Mouse (Mus musculus) ES-Bruce4 (cell line): Measurements from ENCODE around the gene Vps50. TPM values are rescaled to one million over a fixed set of nuclear protein-coding genes. Genes with fewer than 3 reads are reported as not detected.
A peak's percentile ranks its signal among the peaks of the same experiment; 100 is the strongest.

Source experiments
- H3K27ac ChIP-seq: 2 replicates; pipeline ENCODE4 v1.5.1; 2012; ENCODE audit warnings: low read length, inconsistent platforms; ENCODE audit not compliant: insufficient read depth
- H3K27me3 ChIP-seq: 2 replicates; pipeline ENCODE4 v1.6.1; 2012; ENCODE audit warnings: mild to moderate bottlenecking, low read length, inconsistent platforms; ENCODE audit not compliant: control insufficient read depth, poor library complexity, insufficient read depth, severe bottlenecking
- H3K36me3 ChIP-seq: 2 replicates; pipeline ENCODE4 v1.6.1; 2012; ENCODE audit warnings: inconsistent platforms, mild to moderate bottlenecking, low read length, moderate library complexity; ENCODE audit not compliant: control insufficient read depth, poor library complexity, insufficient read depth, severe bottlenecking
- H3K4me1 ChIP-seq: one replicate; pipeline ENCODE4 v1.8.1; 2011; ENCODE audit warnings: low read length; ENCODE audit not compliant: control insufficient read depth, insufficient read depth
- H3K4me3 ChIP-seq: 2 replicates; pipeline ENCODE4 v1.5.1; 2011; ENCODE audit warnings: low read depth, mild to moderate bottlenecking, low read length
- H3K9ac ChIP-seq: 2 replicates; pipeline ENCODE4 v1.6.1; 2012; ENCODE audit warnings: low read depth, mild to moderate bottlenecking, inconsistent platforms; ENCODE audit not compliant: poor library complexity, severe bottlenecking
- H3K9me3 ChIP-seq: replicated peaks from 2 replicates; pipeline ENCODE4 v1.6.1; 2012; ENCODE audit warnings: mild to moderate bottlenecking, low read length, inconsistent platforms; ENCODE audit not compliant: control insufficient read depth, poor library complexity, insufficient read depth, severe bottlenecking
- CTCF ChIP-seq: IDR thresholded peaks from one replicate; pipeline ENCODE4 v1.8.1; 2011; ENCODE audit warnings: low read depth, low read length
- EP300 ChIP-seq: IDR thresholded peaks from 2 replicates; pipeline ENCODE4 v1.6.1; 2011; ENCODE audit warnings: low read depth, low read length; ENCODE audit not compliant: insufficient read depth
- POLR2A ChIP-seq: IDR thresholded peaks from one replicate; pipeline ENCODE4 v1.8.1; 2011; ENCODE audit warnings: low read length; ENCODE audit not compliant: insufficient read depth
- polyA plus RNA-seq: library from polyadenylated mRNA; stranded (reverse); fragments of >200 nt; gene quantifications from 2 replicates; pipeline ENCODE4 v1.2.4, GENCODE M21; 2011; ENCODE audit warnings: low read depth; ENCODE audit not compliant: missing spikeins, insufficient read depth, insufficient read length

Gene Vps50
- 26.4 and 29.1 TPM in 2 replicates for polyA plus RNA-seq

DNA sequence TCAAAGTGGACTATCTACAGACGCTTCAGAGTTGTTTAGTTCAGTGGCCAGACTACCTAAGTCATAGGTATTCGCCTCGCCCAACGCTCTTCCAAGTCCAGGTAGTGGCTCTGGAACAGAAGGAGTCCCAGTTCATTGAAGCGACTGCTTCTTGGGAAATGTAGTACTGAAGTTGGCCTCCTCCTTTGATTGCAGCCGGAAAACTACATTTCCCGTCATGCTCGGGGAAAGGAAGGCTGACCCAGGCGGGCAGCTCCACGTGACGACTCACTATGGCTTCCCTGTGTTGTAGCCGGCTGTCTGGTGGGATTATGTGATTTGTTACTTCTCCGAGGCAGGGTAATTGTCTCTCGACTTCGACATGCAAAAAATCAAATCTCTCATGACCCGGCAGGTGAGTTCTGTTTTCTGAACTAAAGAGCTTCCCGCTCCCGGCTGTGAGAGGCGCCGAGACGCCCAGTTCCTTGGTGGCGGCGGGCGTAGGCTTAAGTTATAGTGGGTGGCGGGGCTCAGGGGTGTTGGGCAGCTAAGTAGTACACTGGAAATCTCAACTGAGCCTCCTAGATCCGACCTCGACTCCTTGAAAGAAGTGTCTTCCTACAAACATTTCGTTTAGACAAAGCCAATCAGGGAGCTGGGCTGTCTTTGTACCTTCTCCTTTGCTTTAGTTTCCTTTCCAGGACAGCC is at the start of gene Vps50, which contains the start of gene Hepacam2:
Gene Vps50 (plus strand): TSS at position 221 of the 687 bp plus-strand sequence.
Gene Hepacam2 (minus strand): TSS at position 137 of the 687 bp plus-strand sequence.
- TF ChIP-seq CTCF (no peak), POLR2A (no peak), EP300 (no peak)
- no peaks in the 10 kb centered on the region for H3K27me3 ChIP-seq
- H3K27ac ChIP-seq = no peak within 1 kb of the TSS; the same call in 1 of the 2 replicates
- H3K4me1 ChIP-seq = no peaks in the 10 kb centered on the region
- H3K9ac ChIP-seq = peak within 1 kb of the TSS; percentile 86
- no peaks in the 10 kb centered on the region for H3K36me3 ChIP-seq
- peak within 1 kb of the TSS; percentile 94 for H3K4me3 ChIP-seq
- no peaks in the 10 kb centered on the region for H3K9me3 ChIP-seq

DNA sequence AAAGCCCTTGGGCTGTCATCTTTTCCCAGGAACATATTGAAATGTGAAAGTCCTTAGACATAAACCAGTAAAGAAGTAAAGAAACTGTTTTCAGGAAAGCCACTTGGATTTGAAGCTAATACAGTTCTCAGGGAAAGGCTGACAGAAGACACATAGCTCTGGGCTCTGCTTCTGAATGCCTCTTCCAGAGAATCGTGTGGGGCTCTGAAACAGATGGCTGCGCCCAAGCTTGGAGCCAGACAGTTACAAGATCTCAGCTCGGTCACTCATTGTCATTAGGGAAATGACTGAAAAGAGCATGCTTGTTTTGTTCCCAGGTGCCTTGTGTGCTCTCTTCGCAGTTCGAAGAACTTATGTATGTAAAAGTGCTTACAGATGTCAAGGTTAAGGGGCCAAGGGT is 43.8 kb upstream of the Vps50 start:
- H3K4me3 ChIP-seq = no peak overlapping the region
- no peaks in the 10 kb centered on the region for H3K9me3 ChIP-seq
- no peak overlapping the region for H3K9ac ChIP-seq
- H3K4me1 ChIP-seq = no peaks in the 10 kb centered on the region
- H3K27me3 ChIP-seq = no peaks in the 10 kb centered on the region
- H3K27ac ChIP-seq = no peak overlapping the region
- H3K36me3 ChIP-seq = no peaks in the 10 kb centered on the region
- TF ChIP-seq CTCF = no peak
- no peak for TF ChIP-seq EP300
- no peak for TF ChIP-seq POLR2A

DNA sequence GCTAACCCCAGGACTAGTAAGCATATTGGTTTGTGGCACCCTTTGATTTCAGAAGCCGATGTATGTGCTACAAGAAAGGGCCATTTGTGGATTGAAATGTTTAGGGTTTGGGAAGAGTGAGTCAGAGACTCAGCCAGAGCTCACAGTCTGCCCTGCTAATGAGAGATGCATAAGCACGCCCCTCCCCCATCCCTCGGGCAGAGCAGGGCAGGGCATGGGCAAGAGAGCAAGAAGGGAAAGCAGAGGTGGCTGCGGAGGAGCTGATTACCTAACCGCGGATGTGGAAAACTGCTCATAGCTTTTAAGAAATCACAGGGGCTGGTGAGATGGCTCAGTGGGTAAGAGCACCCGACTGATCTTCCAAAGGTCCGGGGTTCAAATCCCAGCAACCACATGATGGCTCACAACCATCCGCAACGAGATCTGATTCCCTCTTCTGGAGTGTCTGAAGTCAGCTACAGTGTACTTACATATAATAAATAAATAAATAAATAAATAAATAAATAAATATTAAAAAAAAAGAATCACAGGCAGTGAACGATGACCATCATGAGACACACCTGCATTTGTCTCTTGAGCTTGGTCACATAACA is 42.1 kb upstream of the Vps50 start:
- Histone ChIP-seq H3K9ac (no peak overlapping the region), H3K27ac (no peak overlapping the region), H3K36me3 (no peaks in the 10 kb centered on the region), H3K27me3 (no peaks in the 10 kb centered on the region), H3K4me3 (no peak overlapping the region), H3K4me1 (no peaks in the 10 kb centered on the region), H3K9me3 (no peaks in the 10 kb centered on the region)
- TF ChIP-seq CTCF (no peak), EP300 (no peak), POLR2A (no peak)

DNA sequence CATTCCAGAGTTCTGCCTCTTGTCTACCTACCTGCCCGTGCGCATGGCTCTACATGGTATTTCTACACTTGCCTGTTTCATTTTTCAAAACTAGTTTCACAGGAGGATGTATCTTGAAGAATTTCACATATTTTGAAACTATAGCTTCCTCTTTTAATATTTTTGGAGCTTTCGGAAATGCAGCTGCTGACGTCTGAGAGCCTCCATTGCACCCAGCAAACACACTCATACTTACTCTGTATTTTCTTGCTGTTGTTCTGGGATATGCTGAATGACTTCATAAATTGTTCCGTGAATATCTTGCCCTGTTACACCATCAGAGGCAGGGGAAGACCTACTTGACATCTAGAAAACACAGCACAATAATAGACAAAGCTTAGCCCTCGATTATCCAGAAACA is 35.2 kb upstream of the Vps50 start:
- Histone ChIP-seq H3K9ac (no peak overlapping the region), H3K36me3 (no peaks in the 10 kb centered on the region), H3K27me3 (no peaks in the 10 kb centered on the region; the same call in 1 of the 2 replicates)

DNA sequence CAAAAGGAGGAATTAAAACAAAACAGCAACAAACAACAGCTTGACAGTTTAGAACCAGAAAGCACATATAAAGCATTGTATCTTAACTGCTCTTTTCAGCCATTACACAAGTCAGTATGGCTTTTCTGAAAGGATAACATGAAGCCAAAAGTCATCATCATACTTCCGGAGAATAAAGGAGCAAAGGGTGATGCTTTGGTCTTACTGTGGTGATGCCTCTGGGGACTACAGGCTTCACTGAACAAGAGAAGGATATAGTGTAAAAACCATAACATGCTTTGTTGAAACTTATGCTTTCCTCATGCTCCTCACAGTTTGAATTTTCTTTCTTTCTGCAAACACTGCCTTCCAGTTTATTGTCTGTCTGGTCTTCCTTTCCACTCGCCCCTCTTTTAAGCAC is 34.6 kb upstream of the Vps50 start:
- H3K27me3 ChIP-seq = no peaks in the 10 kb centered on the region; the same call in 1 of the 2 replicates
- TF ChIP-seq CTCF (no peak), POLR2A (no peak), EP300 (no peak)
- H3K27ac ChIP-seq = no peak overlapping the region
- no peaks in the 10 kb centered on the region for H3K36me3 ChIP-seq
- H3K4me3 ChIP-seq = no peak overlapping the region
- no peaks in the 10 kb centered on the region for H3K4me1 ChIP-seq
- no peaks in the 10 kb centered on the region for H3K9me3 ChIP-seq
- no peak overlapping the region for H3K9ac ChIP-seq

More for the DNA sequence above, 35.2 kb upstream of the Vps50 start:
- TF ChIP-seq EP300 = no peak
- no peak for TF ChIP-seq CTCF
- TF ChIP-seq POLR2A = no peak
- no peak overlapping the region for H3K27ac ChIP-seq
- H3K9me3 ChIP-seq = no peaks in the 10 kb centered on the region
- H3K4me1 ChIP-seq = no peaks in the 10 kb centered on the region
- H3K4me3 ChIP-seq = no peak overlapping the region

DNA sequence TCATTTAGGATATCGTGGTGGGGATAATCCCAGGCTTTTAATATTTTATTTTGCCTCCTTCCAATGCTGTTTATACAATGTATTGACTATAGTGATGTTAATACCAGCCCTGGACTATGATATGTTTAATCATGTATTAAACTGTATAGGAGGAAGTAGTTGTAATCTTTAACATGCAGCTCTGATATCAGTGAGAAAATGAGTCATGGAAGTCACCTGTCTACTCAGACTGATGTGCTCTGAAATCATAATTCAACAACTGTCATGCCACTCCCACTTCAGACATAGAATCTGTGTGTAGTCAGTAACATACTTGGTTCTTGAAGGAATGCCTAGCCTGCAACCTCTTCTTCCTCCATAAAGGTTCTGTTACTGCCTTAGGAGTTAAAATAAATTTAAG is 29.6 kb upstream of the Vps50 start:
- Histone ChIP-seq H3K4me1 (no peaks in the 10 kb centered on the region), H3K27me3 (no peaks in the 10 kb centered on the region; the same call in 1 of the 2 replicates), H3K4me3 (no peak overlapping the region), H3K9ac (no peak overlapping the region), H3K36me3 (no peaks in the 10 kb centered on the region), H3K9me3 (no peaks in the 10 kb centered on the region), H3K27ac (no peak overlapping the region)
- TF ChIP-seq CTCF (no peak), EP300 (no peak), POLR2A (no peak)
